Mouse (Mus musculus): Measurements from ENCODE around the gene Jarid2. TPM values are rescaled to one million over a fixed set of nuclear protein-coding genes. Genes with fewer than 3 reads are reported as not detected.

Gene Jarid2
- polyA plus RNA-seq, 1 experiment from 2014 or later, result 34.5 TPM

GRCm38 (mm10) chr13:44948320-44949250 lies 219.3 kb downstream of the Jarid2 start:
- ATAC-seq (ENCODE audit: insufficient number of reproducible peaks, low FRiP score, low TSS enrichment, low read depth), result no peak
- 93% methylated on average over 16 of the region's 16 CpGs for WGBS
- H3K4me1 ChIP-seq (ENCODE audit: control insufficient read depth, insufficient read depth, low read length), result peaks cover 3% of the 10 kb centered on the region; the same call in 1 of the 2 replicates
- H3K4me2 ChIP-seq (ENCODE audit: low read depth, severe bottlenecking), result no peak overlapping the region
- H3K4me3 ChIP-seq (ENCODE audit: low read depth, low read length), result no peak overlapping the region
- DNase-seq (ENCODE audit: low spot score), result no peak
- no peak overlapping the region for H3K9ac ChIP-seq (ENCODE audit: low read length)
- no peak overlapping the region for H3K27ac ChIP-seq (replicated peaks; ENCODE audit: low read depth, low read length)
- no peaks in the 10 kb centered on the region for H3K9me3 ChIP-seq (ENCODE audit: control insufficient read depth, low read length)
- H3K36me3 ChIP-seq (ENCODE audit: control insufficient read depth, insufficient read depth, low read length), result no peaks in the 10 kb centered on the region
- no peaks in the 10 kb centered on the region for H3K27me3 ChIP-seq (ENCODE audit: control insufficient read depth, insufficient read depth, low read length)

GRCm38 (mm10) chr13:44952393-44953086 lies 223.3 kb downstream of the Jarid2 start:
- no peak overlapping the region for H3K9ac ChIP-seq (ENCODE audit: low read length)
- peaks cover 18% of the 10 kb centered on the region for H3K4me1 ChIP-seq (ENCODE audit: control insufficient read depth, insufficient read depth, low read length)
- no peaks in the 10 kb centered on the region for H3K27me3 ChIP-seq (ENCODE audit: control insufficient read depth, insufficient read depth, low read length)
- ATAC-seq (ENCODE audit: insufficient number of reproducible peaks, low FRiP score, low TSS enrichment, low read depth), result no peak
- H3K4me2 ChIP-seq (ENCODE audit: low read depth, severe bottlenecking), result no peak overlapping the region
- no peak overlapping the region for H3K27ac ChIP-seq (replicated peaks; ENCODE audit: low read depth, low read length)
- WGBS, result 74% methylated on average over 10 of the region's 10 CpGs
- no peaks in the 10 kb centered on the region for H3K9me3 ChIP-seq (ENCODE audit: control insufficient read depth, low read length)
- no peak overlapping the region for H3K4me3 ChIP-seq (ENCODE audit: low read depth, low read length)
- H3K36me3 ChIP-seq (ENCODE audit: control insufficient read depth, insufficient read depth, low read length), result peaks cover 3% of the 10 kb centered on the region; the same call in 1 of the 2 replicates
- no peak for DNase-seq (ENCODE audit: low spot score)

- Histone ChIP-seq H3K4me3 (ENCODE audit: low read depth, low read length) (no peak overlapping the region), H3K9ac (ENCODE audit: low read length) (no peak overlapping the region), H3K4me1 (ENCODE audit: control insufficient read depth, insufficient read depth, low read length) (peaks cover 18% of the 10 kb centered on the region), H3K27me3 (ENCODE audit: control insufficient read depth, insufficient read depth, low read length) (no peaks in the 10 kb centered on the region), H3K36me3 (ENCODE audit: control insufficient read depth, insufficient read depth, low read length) (peaks cover 3% of the 10 kb centered on the region; the same call in 1 of the 2 replicates), H3K9me3 (ENCODE audit: control insufficient read depth, low read length) (no peaks in the 10 kb centered on the region), H3K27ac (replicated peaks; ENCODE audit: low read depth, low read length) (no peak overlapping the region), H3K4me2 (ENCODE audit: low read depth, severe bottlenecking) (no peak overlapping the region)
- no peak for DNase-seq (ENCODE audit: low spot score)
- 87% methylated on average over 8 of the region's 8 CpGs for WGBS
- no peak for ATAC-seq (ENCODE audit: insufficient number of reproducible peaks, low FRiP score, low TSS enrichment, low read depth)
Measured at GRCm38 (mm10) chr13:44953546-44954231, 224.4 kb downstream of the Jarid2 start.

- 91% methylated on average over 1 of the region's 1 CpGs for WGBS
- no peak for ATAC-seq (ENCODE audit: insufficient number of reproducible peaks, low FRiP score, low TSS enrichment, low read depth)
- peaks cover 3% of the 10 kb centered on the region; the same call in 1 of the 2 replicates for H3K36me3 ChIP-seq (ENCODE audit: control insufficient read depth, insufficient read depth, low read length)
- peaks cover 18% of the 10 kb centered on the region for H3K4me1 ChIP-seq (ENCODE audit: control insufficient read depth, insufficient read depth, low read length)
- H3K4me2 ChIP-seq (ENCODE audit: low read depth, severe bottlenecking), result no peak overlapping the region
- DNase-seq (ENCODE audit: low spot score), result no peak
- no peak overlapping the region for H3K9ac ChIP-seq (ENCODE audit: low read length)
- H3K27ac ChIP-seq (replicated peaks; ENCODE audit: low read depth, low read length), result no peak overlapping the region
- H3K9me3 ChIP-seq (ENCODE audit: control insufficient read depth, low read length), result no peaks in the 10 kb centered on the region
- H3K27me3 ChIP-seq (ENCODE audit: control insufficient read depth, insufficient read depth, low read length), result no peaks in the 10 kb centered on the region
- no peak overlapping the region for H3K4me3 ChIP-seq (ENCODE audit: low read depth, low read length)
Measured at GRCm38 (mm10) chr13:44954232-44954568, 224.9 kb downstream of the Jarid2 start.

GRCm38 (mm10) chr13:44955781-44956180 lies 226.5 kb downstream of the Jarid2 start:
- Histone ChIP-seq H3K9ac (ENCODE audit: low read length) (no peak overlapping the region), H3K9me3 (ENCODE audit: control insufficient read depth, low read length) (no peaks in the 10 kb centered on the region), H3K36me3 (ENCODE audit: control insufficient read depth, insufficient read depth, low read length) (peaks cover 3% of the 10 kb centered on the region; the same call in 1 of the 2 replicates), H3K4me3 (ENCODE audit: low read depth, low read length) (no peak overlapping the region), H3K27ac (replicated peaks; ENCODE audit: low read depth, low read length) (no peak overlapping the region), H3K4me1 (ENCODE audit: control insufficient read depth, insufficient read depth, low read length) (peaks cover 18% of the 10 kb centered on the region), H3K27me3 (ENCODE audit: control insufficient read depth, insufficient read depth, low read length) (no peaks in the 10 kb centered on the region), H3K4me2 (ENCODE audit: low read depth, severe bottlenecking) (no peak overlapping the region)
- DNase-seq (ENCODE audit: low spot score) (no peak), ATAC-seq (ENCODE audit: insufficient number of reproducible peaks, low FRiP score, low TSS enrichment, low read depth) (no peak)
- WGBS, result 90% methylated on average over 6 of the region's 6 CpGs

GRCm38 (mm10) chr13:44957049-44957448 lies 227.8 kb downstream of the Jarid2 start:
- Histone ChIP-seq H3K36me3 (ENCODE audit: control insufficient read depth, insufficient read depth, low read length) (peaks cover 3% of the 10 kb centered on the region; the same call in 1 of the 2 replicates), H3K4me1 (ENCODE audit: control insufficient read depth, insufficient read depth, low read length) (peaks cover 18% of the 10 kb centered on the region), H3K9ac (ENCODE audit: low read length) (no peak overlapping the region), H3K4me2 (ENCODE audit: low read depth, severe bottlenecking) (no peak overlapping the region), H3K4me3 (ENCODE audit: low read depth, low read length) (no peak overlapping the region), H3K27me3 (ENCODE audit: control insufficient read depth, insufficient read depth, low read length) (no peaks in the 10 kb centered on the region), H3K27ac (replicated peaks; ENCODE audit: low read depth, low read length) (peak overlapping the region; percentile 36; the same call in 1 of the 2 replicates), H3K9me3 (ENCODE audit: control insufficient read depth, low read length) (no peaks in the 10 kb centered on the region)
- ATAC-seq (ENCODE audit: insufficient number of reproducible peaks, low FRiP score, low TSS enrichment, low read depth) (no peak), DNase-seq (ENCODE audit: low spot score) (no peak)
- 64% methylated on average over 8 of the region's 8 CpGs for WGBS

GRCm38 (mm10) chr13:44960542-44961291 lies 231.4 kb downstream of the Jarid2 start:
- H3K27ac ChIP-seq (replicated peaks; ENCODE audit: low read depth, low read length), result no peak overlapping the region
- 88% methylated on average over 5 of the region's 5 CpGs for WGBS
- H3K36me3 ChIP-seq (ENCODE audit: control insufficient read depth, insufficient read depth, low read length), result peaks cover 2% of the 10 kb centered on the region; the same call in 1 of the 2 replicates
- DNase-seq (ENCODE audit: low spot score) (no peak), ATAC-seq (ENCODE audit: insufficient number of reproducible peaks, low FRiP score, low TSS enrichment, low read depth) (no peak)
- no peak overlapping the region for H3K4me3 ChIP-seq (ENCODE audit: low read depth, low read length)
- H3K9me3 ChIP-seq (ENCODE audit: control insufficient read depth, low read length), result no peaks in the 10 kb centered on the region
- peaks cover 15% of the 10 kb centered on the region for H3K4me1 ChIP-seq (ENCODE audit: control insufficient read depth, insufficient read depth, low read length)
- H3K4me2 ChIP-seq (ENCODE audit: low read depth, severe bottlenecking), result no peak overlapping the region
- no peaks in the 10 kb centered on the region for H3K27me3 ChIP-seq (ENCODE audit: control insufficient read depth, insufficient read depth, low read length)
- H3K9ac ChIP-seq (ENCODE audit: low read length), result no peak overlapping the region

Measured in limb, embryonic 11.5 days (tissue).